Mouse (Mus musculus): ENCODE results near the gene Heca. TPM values are rescaled to one million over a fixed set of nuclear protein-coding genes. Genes with fewer than 3 reads are reported as not detected.
"Not testable (repeated sequence)": the region's sequence is repeated elsewhere in the genome, so short reads cannot be mapped to it uniquely, and the experiment has no call there.

Heca gene
- total RNA-seq (2015; ENCODE audit: low replicate concordance) (8.4 and 21.7 TPM in 2 replicates), total RNA-seq (2017; ENCODE audit: low replicate concordance) (19.4 and 21.9 TPM in 2 replicates)

DNA sequence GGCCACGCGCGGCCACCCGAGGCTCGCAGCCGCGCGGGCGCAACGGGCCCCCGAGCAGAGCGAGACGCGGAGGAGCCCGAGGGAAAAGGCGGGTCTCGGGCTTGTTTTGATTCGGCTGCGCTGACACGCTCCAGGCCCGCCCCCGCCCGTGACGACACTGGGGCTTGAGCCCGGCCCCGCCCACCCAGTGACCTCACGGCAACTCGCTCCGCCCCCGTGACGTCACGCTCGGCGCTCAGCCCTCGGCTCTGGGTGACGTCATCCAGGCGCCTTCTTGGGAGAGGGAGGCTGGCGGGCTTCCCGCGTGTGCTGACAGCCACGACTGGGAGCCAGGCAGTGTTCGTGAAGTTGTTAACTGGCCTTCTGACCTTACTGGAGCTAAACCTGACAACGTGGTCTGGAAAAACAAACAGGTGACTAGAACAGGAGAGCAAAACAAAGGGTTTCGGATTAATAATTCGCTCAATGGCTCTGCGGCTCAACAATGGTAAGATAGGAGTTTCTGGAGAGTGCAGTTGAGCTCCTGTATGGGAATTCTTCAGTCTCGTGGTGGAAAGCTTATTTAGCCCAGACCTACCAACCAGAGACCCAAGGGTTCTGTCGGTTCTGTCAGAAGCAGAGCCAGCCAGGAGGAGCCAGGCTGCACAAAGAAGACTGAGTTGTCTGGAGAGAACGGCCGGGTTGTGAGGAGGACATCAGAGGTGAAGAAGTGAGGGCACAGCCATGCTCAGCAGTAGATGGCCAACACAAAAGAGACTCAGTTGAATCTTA is at the start of gene Heca:
TSS of gene Heca (minus strand) at position 108 of the 771 bp plus-strand sequence.
- peak; percentile 88 for ATAC-seq (replicated peaks; ENCODE audit: low FRiP score, poor library complexity, severe bottlenecking)

DNA sequence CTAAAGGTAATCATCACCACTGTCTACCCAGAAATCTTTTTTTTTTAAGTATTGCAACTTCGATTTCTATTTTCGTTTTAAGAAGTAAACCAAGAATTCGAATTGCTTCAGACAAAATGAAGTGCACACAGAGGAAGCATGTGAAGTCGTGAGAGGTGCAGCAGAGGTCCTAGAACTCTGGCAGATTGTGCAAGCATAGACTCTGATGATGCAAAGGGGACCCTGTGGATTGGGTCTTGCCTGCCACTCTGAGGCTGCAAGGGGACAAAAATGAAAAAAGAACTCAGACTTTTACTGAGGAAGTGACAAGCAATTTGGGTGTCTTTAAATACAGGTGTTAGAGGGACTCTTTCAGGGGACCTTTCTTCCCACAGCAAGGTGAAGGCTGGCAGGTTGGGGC is 42.7 kb upstream of the Heca start:
- no peak for ATAC-seq (replicated peaks; ENCODE audit: low FRiP score, poor library complexity, severe bottlenecking)

DNA sequence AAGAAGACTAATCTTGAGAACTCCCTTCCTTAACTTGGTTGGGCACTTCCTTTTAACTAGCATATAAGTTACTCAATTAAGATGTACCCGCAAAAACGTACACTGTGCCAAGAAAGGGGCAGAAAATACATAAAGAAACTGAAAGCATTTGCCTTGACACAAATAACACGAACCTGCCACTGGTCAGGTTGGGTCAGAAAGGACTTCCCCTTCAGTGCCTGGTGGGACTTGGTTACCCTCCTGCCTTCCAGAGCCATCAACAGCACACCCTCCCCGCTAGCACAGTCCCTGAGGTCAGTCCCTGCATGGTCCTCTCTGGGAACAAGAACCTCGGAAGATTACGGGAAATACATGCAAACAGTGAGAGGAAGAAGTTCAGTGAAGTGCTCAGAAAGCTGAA is 41.3 kb upstream of the Heca start:
- ATAC-seq (replicated peaks; ENCODE audit: low FRiP score, poor library complexity, severe bottlenecking) = no peak

DNA sequence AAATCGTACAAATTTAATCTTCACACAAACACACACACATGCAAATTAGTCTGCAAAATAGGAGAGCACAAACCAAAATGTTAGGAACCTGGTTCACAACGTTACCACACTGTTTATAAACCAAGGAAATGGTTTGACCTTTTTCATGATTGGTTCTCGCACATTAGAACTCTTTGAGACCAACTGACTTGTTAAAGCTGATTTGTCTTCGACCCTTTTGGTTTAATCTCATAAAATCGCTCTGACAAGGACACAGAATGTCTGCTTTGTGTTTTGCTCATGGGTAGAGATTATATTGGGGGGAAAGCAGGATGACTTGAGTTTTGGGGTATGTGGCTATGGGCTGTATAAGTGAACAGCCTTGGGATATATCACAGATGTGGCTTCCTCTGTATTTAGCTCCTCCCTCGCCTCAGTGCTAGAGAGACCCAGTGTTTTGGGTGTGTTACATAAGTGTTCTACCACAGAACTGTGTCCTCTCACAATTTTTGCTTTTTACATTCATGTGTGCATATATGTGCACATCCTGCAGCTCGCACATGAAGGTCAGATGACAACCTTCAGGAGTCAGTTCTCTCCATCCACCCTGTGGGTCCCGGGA is 40.1 kb upstream of the Heca start:
- no peak for ATAC-seq (replicated peaks; ENCODE audit: low FRiP score, poor library complexity, severe bottlenecking)

DNA sequence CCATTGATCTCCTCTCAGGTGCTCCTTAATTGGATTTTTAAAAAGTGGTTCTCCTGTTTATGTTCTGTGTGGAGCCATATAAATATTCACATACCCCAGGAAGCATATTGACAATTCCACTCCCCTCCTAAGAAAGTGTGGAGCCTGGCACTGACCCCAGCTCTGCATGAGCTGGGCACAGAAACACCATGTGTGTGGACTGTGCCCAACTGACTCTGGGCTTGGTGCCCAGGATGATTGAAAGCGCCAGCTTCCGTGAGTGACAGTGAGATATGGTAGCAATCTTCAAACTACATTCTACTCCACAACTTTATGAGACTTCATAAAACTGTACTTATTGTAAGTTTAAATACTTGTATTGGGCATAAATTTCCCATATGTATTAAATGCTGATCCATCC is 35.4 kb upstream of the Heca start:
- ATAC-seq (replicated peaks; ENCODE audit: low FRiP score, poor library complexity, severe bottlenecking) = no peak

DNA sequence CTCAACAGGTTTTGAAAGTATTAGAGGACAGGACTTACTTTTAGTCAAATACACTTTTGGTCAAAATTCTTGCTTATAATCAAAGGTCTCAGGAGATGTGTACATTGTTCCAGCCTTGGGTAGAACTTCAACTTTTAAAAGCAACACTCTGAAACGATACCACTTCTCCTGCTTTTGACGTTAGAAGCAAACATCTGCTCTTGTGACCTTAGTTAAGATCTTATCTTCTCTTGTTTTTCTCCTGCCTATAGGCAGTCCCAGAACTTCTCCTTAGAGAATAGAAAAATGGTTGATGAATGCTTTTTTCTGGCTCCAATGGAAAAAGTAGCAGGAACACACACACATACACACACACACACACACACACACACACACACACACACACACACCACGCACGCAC is 18.2 kb upstream of the Heca start:
- no peak for ATAC-seq (replicated peaks; ENCODE audit: low FRiP score, poor library complexity, severe bottlenecking)

DNA sequence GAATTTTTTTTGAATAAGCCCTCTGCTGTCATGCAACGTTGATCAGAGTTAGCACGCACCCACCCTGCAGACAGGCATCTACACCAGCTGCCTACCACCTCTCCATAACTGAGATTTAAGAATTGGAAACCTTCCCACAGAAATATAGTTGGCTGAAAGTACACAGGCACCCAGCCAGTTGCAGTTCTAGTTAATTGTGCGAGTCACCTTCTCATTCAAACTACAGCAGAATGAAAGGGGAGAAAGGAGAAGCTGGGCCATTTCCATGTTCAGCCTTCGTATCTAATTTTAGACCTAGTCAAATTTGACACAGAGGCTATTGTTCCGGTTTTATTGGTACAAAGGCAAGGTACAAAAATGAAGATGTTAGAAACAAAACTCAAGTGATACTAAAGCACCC is 2.9 kb upstream of the Heca start:
- ATAC-seq (replicated peaks; ENCODE audit: low FRiP score, poor library complexity, severe bottlenecking) = no peak

DNA sequence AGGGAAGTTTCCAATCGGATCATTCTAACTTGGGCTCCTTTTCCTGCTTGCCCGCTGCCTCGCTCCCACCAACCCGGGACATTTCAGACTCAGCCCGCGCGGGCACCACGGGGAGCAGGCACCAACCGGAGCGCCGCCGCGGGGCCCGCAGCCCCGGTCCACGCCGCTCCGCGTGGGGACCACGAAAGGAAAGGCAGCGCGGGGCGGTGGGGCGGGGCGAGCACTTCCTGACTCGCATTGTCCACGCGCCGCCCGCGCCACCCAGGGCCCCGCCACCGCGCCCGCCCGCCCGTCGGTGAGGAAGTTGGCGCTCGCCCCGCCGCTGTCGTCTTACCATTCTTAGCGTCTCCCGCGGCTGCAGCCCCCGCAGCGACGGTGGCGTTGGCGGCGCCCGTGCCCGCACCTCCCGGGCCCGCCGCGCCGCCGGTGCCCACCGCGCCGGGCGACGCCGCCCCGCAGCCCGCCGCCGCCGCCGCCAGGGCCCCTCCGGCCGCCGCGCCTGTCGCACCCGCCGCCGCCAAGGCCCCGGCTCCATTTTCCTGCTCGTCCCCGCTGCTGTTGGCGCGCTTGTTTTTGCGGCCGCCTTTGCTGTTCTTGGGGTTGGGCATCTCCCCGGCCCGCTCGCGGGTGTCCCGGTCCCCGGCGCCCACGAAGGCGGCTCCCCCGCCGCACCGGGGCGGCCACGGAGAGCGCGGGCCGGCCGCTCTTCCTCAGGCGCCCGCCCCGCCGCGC is 526 bp downstream of the Heca start:
- peak; percentile 54 for ATAC-seq (replicated peaks; ENCODE audit: low FRiP score, poor library complexity, severe bottlenecking)

DNA sequence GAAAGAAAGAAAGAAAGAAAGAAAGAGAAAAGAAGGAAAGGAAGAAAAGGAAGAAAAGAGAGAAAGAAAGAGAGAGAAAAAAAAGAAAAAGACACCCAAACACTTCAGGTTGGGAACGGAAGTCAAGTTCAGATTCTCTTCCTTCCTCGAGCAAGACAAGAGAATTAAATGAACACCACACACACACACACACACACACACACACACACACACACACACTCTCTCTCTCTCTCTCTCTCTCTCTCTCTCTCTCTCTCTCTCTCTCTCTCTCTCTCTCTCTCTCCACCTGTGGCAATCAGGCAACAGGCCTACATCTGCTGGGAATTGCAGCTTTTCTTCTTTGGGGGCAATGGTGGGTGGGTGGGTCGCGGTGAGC is 1.1 kb downstream of the Heca start:
- ATAC-seq (replicated peaks; ENCODE audit: low FRiP score, poor library complexity, severe bottlenecking) = not testable (repeated sequence)

DNA sequence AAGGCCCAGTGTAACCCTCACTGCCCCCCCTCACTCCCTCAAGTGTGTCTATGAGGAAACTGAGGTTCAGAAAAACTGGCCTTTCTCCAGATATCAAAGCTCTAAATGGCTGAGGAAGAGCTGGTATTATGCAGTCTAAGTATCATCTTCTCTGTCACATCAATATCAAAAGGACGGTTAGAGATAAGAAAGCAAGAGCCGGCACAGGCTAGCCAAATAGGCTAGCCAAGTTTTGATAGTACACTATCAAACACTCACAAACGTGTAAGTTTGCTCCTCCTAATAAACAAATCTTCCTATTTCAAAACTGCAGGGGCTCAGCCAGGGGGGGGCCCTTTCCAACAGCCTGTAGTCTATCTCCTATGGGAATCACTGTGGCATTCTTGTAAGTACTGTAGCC is 1.8 kb downstream of the Heca start:
- 0 out of 2 replicates have a peak, but pooled peaks have one; percentile 50 for ATAC-seq (replicated peaks; ENCODE audit: low FRiP score, poor library complexity, severe bottlenecking)

DNA sequence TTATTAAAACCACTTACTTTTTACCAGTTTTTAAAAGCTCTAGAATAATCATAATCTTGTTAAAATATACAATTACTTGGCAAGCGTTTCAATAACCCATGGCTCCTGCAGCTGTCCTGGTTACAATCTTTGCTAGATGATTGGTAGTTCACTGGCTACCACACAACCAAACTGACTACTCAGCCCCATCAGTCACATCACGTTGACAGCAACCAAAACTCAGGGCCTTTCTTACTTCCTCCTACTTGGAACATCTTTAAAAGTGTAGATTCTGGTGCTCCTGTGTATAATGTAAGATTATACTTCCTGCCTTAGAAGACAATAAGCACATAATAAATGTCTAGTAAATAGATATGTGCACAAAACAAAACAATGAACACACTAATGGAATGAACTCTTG is 14.2 kb downstream of the Heca start:
- ATAC-seq (replicated peaks; ENCODE audit: low FRiP score, poor library complexity, severe bottlenecking) = no peak

DNA sequence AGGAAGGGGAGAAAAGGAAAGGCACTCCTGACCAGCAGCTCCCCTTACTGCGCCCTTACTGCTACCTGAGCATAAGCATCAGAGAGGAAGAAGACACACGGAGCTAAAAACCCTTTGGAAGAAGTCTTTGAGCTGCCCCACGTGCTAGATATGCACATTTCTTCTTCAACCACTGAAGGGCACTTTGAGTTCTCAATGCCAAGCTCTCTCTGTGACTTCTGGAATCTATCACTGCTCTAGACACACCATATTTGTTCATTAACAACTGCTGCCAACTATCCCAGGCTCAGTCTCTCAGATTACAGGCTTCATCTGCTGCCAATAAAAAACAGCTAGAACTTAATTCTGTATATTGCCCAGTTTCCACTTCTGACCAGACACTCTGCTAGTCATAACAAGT is 15.7 kb downstream of the Heca start:
- ATAC-seq (replicated peaks; ENCODE audit: low FRiP score, poor library complexity, severe bottlenecking) = no peak

DNA sequence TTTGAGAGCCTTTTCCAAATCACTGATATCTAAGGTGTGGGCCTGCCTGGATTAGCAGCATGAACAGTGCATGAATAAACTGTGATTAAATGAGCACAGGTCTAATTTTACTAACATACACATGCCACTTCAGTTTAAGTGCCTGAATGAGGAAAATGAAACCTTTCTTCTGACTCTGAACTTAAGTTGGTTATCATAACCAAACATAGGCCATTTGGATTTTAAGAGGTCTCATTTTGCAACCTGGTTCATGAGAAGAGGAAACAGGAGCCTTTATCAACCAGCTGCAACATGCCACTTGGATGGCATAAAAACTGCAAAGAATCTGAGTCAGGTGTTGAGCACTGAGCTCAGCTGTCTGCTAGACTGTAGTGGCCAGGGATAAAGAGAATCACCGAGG is 16.7 kb downstream of the Heca start:
- no peak for ATAC-seq (replicated peaks; ENCODE audit: low FRiP score, poor library complexity, severe bottlenecking)

DNA sequence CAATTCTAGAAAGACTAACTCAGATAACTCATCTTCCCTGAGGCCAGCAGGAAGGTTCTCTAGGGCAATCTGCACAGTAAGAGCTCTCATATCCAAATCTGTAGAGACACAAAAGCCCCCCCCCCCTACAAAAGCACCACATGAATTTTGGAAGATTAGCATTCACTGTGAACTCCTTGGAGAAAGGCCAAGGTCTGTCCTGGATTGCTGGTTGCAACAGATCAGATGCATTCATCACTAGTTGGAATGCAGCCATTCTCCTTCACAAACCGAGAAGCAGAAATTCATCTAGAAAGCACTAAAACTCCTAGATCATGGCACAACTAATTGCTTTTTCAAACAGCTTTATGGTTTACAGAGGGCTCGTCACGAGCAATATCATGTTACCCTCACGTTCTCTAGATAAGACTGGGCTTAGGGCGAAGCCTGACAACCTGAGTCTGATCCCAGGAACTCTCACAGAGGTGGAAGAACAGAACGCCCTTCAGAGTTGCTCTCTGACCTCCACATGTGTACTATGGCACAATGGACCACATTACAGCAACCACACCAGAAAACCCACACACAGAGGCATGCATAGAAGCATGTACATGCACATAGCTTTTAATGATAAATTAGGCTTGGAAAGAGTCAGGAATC is 17.3 kb downstream of the Heca start:
- ATAC-seq (replicated peaks; ENCODE audit: low FRiP score, poor library complexity, severe bottlenecking) = no peak

DNA sequence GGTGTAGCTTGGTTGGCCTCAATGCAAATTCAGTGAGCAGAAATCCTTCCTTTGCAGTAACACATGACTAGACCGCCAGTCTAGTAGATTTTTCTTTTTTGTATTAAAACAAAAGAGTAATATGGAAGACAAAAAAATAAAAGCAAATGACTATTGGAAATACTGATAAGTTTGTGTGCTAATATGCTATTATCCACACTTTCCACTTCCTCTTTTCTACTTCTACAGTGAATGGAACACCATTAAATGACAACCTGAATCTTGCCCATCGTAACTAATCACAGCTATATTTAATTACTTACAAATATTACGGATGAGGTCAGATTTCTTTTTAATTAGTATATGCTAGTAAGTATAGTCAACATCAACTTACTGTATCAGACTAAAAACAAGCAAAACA is 22.7 kb downstream of the Heca start:
- no peak for ATAC-seq (replicated peaks; ENCODE audit: low FRiP score, poor library complexity, severe bottlenecking)

DNA sequence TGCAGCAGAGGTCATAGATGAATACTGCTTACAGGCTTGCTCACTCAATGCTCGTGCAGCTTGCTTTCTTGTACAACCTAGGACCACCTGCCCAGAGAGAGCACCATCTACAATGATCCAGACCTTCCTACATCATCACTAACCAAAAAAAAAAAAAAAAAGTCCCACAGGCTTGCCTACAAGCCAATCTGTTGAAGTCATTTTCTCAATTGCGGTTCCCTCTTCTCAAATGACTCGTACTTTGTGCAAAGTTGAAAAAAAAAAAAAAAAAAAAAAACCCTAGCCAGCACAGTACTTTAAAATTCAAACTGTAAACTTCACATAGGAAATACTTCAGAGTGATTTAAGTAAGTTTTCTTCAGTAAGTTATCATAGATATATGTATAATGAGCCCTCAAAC is 23.7 kb downstream of the Heca start:
- ATAC-seq (replicated peaks; ENCODE audit: low FRiP score, poor library complexity, severe bottlenecking) = no peak

DNA sequence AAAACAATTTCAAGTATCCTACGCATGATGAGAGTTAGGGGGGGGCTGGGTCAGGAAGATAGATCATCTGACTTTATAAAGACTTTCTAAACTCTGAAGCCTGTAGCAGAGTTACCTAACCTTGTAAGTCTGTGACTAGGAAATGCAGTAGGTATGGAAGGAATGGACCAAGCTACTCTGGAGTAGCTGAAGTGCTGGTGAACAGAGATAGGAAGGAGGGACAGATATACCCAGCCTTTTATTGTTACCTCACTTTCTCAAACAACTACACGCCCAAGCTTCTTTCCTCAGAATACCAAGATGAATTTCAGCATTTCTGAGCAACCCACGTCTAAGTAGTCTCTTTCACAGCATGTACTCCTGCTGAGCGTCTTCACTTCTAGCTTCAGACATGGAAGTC is 26.5 kb downstream of the Heca start:
- ATAC-seq (replicated peaks; ENCODE audit: low FRiP score, poor library complexity, severe bottlenecking) = no peak

DNA sequence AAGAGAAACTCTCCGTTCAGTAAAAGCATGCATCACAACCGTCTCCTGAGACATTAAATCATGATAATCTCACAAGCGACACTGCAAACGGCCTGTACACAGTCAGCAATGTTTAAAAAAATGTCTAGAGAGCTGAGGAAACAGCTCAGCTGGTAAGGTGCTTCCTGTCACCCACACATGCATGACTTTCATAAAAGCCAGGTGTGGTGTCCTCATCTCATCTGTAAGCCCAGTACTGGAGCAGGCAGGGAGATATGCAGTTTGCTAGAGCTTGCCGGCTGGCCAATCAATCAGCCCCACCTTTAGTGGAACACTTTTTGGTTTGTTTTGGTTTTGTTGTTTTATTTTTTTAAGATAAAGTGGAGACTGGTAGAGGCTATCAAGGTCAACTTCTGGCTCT is 27.9 kb downstream of the Heca start:
- ATAC-seq (replicated peaks; ENCODE audit: low FRiP score, poor library complexity, severe bottlenecking) = no peak

DNA sequence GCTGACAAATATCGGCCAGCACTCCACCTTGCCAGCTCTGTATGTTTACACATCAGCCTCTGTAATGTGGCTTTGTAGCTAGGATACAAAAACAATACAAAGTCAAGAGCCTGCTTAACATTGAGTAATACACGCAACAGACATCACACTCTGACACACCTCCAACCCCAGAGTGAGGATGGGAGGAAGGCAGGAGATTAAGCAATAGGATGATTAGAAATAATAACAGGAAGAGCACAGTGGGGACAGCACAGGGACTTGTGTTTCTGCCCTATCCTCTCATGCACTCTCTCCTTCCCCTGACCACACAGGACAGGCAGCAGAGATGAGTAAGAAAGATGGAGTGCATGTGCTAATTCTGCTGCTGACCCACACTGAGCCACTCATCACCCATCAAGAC is 28.8 kb downstream of the Heca start:
- ATAC-seq (replicated peaks; ENCODE audit: low FRiP score, poor library complexity, severe bottlenecking) = no peak

DNA sequence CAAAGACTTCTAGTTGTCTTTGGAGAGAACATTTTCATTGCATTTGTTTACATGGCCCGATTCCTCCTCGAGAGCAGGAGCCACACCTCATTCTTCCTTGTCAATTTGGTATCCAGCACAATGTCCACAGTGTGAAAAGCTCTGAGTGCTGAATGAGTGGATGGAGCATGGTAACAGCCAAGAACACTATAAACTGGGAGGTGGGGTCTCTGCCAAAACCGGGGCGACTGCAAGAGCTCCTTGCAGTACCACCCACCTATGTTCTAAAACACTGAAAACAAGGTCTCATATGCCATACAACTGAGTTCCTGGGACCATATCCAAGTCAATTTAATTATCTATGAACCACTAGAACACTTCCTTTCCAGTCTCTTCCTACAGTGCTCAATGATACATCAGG is 39.1 kb downstream of the Heca start:
- ATAC-seq (replicated peaks; ENCODE audit: low FRiP score, poor library complexity, severe bottlenecking) = no peak

DNA sequence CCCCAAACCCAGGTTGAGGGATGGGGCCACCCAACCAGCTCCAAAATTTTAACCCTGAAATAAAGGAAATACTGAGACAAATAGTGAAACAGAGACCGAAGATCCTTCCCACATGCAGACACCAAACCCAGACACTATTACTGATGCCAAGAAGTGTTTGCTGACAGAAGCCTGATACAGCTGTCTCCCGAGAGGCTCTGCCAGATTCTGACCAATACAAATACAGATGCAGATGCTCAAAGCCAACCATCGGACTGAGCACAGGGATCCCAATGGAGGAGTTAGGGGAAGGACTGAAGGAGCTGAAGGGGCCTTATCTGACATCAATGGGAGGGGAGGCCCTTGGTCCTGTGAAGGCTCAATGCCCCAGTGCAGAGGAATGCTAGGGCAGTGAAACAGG is 41.5 kb downstream of the Heca start:
- ATAC-seq (replicated peaks; ENCODE audit: low FRiP score, poor library complexity, severe bottlenecking) = not testable (repeated sequence)

All from erythroblast, adult 5-6 weeks (primary cell).